Mouse (Mus musculus) granulocyte monocyte progenitor cell, adult 5-6 weeks (primary cell): Measurements from ENCODE around the gene Myo10. TPM values are rescaled to one million over a fixed set of nuclear protein-coding genes. Genes with fewer than 3 reads are reported as not detected.

Source experiments
- ATAC-seq: replicated peaks from 2 replicates; pipeline ENCODE4 v1.8.0; 2016; ENCODE audit warnings: mild to moderate bottlenecking, moderate TSS enrichment, inconsistent platforms; ENCODE audit not compliant: poor library complexity, severe bottlenecking
- total RNA-seq, 2 experiments: library from RNA; stranded (forward) in 1 of 2; stranded (reverse) in 1 of 2; fragments of 200-712, 200-1000 nt in 1 of 2; fragments of >200 nt in 1 of 2; fragmentation: Nextera tagmentation in 1 of 2; gene quantifications; 2 replicates each; pipeline ENCODE4 v1.2.3; 2014 to 2017

Gene Myo10
- 1.4 and 8.9 TPM in 2 replicates for total RNA-seq (2014; fragmentation: Nextera tagmentation)
- total RNA-seq (2017), result 2.9 and 3.3 TPM in 2 replicates

GRCm38 (mm10) chr15:25622200-25622866 is at the start of gene Myo10:
Myo10 (plus strand) TSS chr15:25622525.
- ATAC-seq, result peak; percentile 90

- ATAC-seq, result no peak
These were observed 49.2 kb upstream of the Myo10 start for GRCm38 (mm10) chr15:25573113-25573512.

- ATAC-seq, result no peak
These were observed 48.3 kb upstream of the Myo10 start for GRCm38 (mm10) chr15:25573876-25574601.

GRCm38 (mm10) chr15:25577327-25578051 is 44.8 kb upstream of the Myo10 start:
- ATAC-seq, result no peak

- no peak for ATAC-seq
These were observed 44.0 kb upstream of the Myo10 start for GRCm38 (mm10) chr15:25578369-25578768.

GRCm38 (mm10) chr15:25580731-25581130 is 41.6 kb upstream of the Myo10 start:
- ATAC-seq, result no peak

- no peak for ATAC-seq
These were observed 40.3 kb upstream of the Myo10 start for GRCm38 (mm10) chr15:25582055-25582454.

GRCm38 (mm10) chr15:25583361-25583760 is 39.0 kb upstream of the Myo10 start:
- ATAC-seq, result no peak

GRCm38 (mm10) chr15:25586828-25587227 is 35.5 kb upstream of the Myo10 start:
- ATAC-seq, result no peak

GRCm38 (mm10) chr15:25587943-25588342 is 34.4 kb upstream of the Myo10 start:
- ATAC-seq, result no peak

- ATAC-seq, result no peak
These were observed 32.9 kb upstream of the Myo10 start for GRCm38 (mm10) chr15:25589318-25589902.

- no peak for ATAC-seq
These were observed 32.4 kb upstream of the Myo10 start for GRCm38 (mm10) chr15:25589916-25590315.

- ATAC-seq, result no peak
These were observed 31.4 kb upstream of the Myo10 start for GRCm38 (mm10) chr15:25590891-25591290.

GRCm38 (mm10) chr15:25591964-25592363 is 30.4 kb upstream of the Myo10 start:
- ATAC-seq, result no peak

GRCm38 (mm10) chr15:25593469-25594150 is 28.7 kb upstream of the Myo10 start:
- no peak for ATAC-seq

GRCm38 (mm10) chr15:25598313-25598712 is 24.0 kb upstream of the Myo10 start:
- ATAC-seq, result no peak

- ATAC-seq, result no peak
These were observed 20.0 kb upstream of the Myo10 start for GRCm38 (mm10) chr15:25602306-25602705.

GRCm38 (mm10) chr15:25603286-25603685 is 19.0 kb upstream of the Myo10 start:
- no peak for ATAC-seq

GRCm38 (mm10) chr15:25604231-25604630 is 18.1 kb upstream of the Myo10 start:
- no peak for ATAC-seq

GRCm38 (mm10) chr15:25605376-25605775 is 16.9 kb upstream of the Myo10 start:
- ATAC-seq, result peak; percentile 72
